Mouse (Mus musculus): ENCODE data around the gene Olfr476.
"Not testable (repeated sequence)": the region's sequence is repeated elsewhere in the genome, so short reads cannot be mapped to it uniquely, and the experiment has no call there.

Gene Olfr476

GRCm38 (mm10) chr7:107964503-107964902 lies at the start of gene Olfr476:
Gene Olfr476 (plus strand): TSS chr7:107964803.
- no peak for DNase-seq

GRCm38 (mm10) chr7:107930146-107930545 lies 34.5 kb upstream of the Olfr476 start, which contains the start of gene Olfr473:
Gene Olfr473 (plus strand): TSS chr7:107930446.
- no peak for DNase-seq

- DNase-seq = not testable (repeated sequence)
Observed at GRCm38 (mm10) chr7:107952539-107952938, 12.1 kb upstream of the Olfr476 start.

- DNase-seq = no peak
Observed at GRCm38 (mm10) chr7:107954343-107954742, 10.3 kb upstream of the Olfr476 start, which contains the start of gene Olfr474. Gene Olfr474 (plus strand): TSS chr7:107954643.

GRCm38 (mm10) chr7:107986393-107986792 lies 21.8 kb downstream of the Olfr476 start, which contains the start of gene Olfr477:
Gene Olfr477 (plus strand): TSS chr7:107986693.
- no peak for DNase-seq

- DNase-seq = not testable (repeated sequence)
Observed at GRCm38 (mm10) chr7:108014256-108014655, 49.7 kb downstream of the Olfr476 start.

Data from spleen, adult 18-20 months (tissue).